Mouse (Mus musculus) CD4-positive, CD25-positive, alpha-beta regulatory T cell, adult 2 months (primary cell): ENCODE results near the gene Spryd4.
"Not testable (repeated sequence)": the region's sequence is repeated elsewhere in the genome, so short reads cannot be mapped to it uniquely, and the experiment has no call there.

Experiments
- DNase-seq: peaks from one replicate; pipeline ENCODE4 v3.0.0-alpha.2; 2012; ENCODE audit warnings: low read depth, low spot score

Gene Spryd4

GRCm38 (mm10) chr10:128225538-128225937 lies 13.9 kb upstream of the Spryd4 start, which contains the start of gene Mip:
TSS of gene Mip (plus strand) at chr10:128225838.
- no peak for DNase-seq

GRCm38 (mm10) chr10:128225064-128225463 lies 13.5 kb upstream of the Spryd4 start:
- DNase-seq: no peak

DNA sequence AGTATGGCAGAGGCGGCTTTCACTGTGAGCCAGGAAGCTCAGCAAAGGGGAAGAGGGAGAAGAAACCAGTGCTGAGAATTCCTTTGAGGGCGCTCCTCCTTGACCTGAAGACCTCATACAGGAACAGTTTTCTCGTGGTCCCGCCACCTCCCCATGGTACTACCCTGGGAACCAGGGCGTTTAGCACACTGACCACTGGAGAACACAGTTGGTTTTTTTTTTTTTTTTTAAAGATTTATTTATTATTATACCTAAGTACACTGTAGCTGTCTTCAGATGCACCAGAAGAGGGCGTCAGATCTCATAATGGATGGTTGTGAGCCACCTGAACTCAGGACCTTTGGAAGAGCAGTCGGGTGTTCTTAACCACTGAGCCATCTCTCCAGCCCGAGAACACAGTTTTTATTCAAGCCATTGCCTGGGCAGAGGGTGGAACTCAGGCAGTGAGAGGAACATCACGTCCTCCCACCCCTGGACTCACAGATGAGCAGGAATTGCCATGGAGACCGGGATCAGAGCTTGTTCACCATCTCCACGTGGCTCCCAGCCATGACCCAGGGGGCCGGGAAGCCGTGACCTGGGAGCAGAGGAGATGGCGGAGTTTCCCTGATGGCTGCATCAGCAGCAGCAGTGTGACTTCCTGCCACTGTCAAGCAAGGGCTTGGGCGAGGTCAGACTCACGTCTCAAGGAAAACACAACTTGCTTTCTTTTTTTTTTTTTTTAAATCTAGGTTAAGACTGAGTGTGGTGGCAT lies 10.1 kb upstream of the Spryd4 start:
- DNase-seq: peak; percentile 63

DNA sequence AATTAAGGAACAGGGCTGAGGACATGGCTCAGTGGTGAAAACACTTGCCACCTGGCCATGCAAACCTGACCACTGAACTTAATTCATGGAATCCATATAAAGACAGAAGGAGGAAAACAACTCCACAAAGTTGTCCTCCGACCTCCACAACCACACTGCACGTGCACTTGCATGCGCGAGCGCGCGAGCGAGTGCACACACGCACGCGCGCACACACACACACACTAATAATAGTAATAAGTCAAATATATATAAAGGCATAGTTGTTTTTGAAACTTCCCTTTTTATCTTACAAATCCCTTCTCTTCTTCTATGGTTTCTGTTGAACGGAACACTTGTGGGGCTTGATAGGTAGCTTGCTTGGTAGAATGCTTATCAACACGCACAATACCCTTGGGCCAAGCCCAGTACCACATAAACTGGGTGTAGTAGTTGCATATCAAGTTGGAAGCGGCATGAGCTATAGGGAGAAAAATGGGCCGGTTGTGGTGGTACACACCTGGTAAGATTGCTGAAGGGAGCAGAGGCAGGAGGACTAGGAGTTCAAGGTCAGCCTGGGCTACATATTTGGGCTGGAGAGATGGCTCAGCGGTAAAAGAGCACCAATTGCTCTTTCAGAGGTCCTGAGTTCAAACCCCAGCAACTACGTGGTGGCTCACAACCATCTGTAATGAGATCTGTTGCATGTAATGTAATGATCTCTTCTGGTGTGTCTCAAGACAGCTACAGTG lies 6.9 kb upstream of the Spryd4 start:
- DNase-seq: no peak

GRCm38 (mm10) chr10:128214981-128215380 lies 3.4 kb upstream of the Spryd4 start:
- DNase-seq: no peak

GRCm38 (mm10) chr10:128214112-128214511 lies 2.5 kb upstream of the Spryd4 start:
- DNase-seq: not testable (repeated sequence)

DNA sequence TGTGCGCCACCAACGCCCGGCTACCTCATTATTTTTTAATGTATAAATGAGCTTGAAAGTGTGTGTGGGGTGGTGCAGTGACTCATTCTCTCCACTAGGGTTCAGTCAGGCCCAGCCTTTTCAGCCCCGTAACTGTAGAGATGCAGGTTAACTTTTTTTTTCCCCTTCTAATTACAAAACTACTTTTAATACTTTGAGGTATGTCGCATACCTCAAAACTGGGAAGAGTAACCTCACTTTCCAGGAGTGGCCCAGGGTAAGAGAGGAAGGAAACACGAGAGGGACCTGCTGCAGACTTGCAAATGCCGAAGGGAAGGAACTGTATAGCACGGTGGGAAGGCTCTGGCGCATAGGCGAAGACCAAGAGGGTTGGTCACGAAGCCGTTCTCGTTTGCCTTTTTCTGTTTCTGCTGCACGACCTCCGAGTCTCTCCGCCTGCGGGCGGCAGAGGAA lies 1.3 kb upstream of the Spryd4 start:
- peak; percentile 87 for DNase-seq

GRCm38 (mm10) chr10:128212148-128212547 lies 541 bp upstream of the Spryd4 start:
- no peak for DNase-seq

GRCm38 (mm10) chr10:128210954-128211353 lies 653 bp downstream of the Spryd4 start:
- DNase-seq: peak; percentile 26

GRCm38 (mm10) chr10:128210131-128210530 lies 1.5 kb downstream of the Spryd4 start:
- no peak for DNase-seq

GRCm38 (mm10) chr10:128209311-128210009 lies 2.1 kb downstream of the Spryd4 start:
- no peak for DNase-seq

- DNase-seq: no peak
These were observed 3.3 kb downstream of the Spryd4 start for GRCm38 (mm10) chr10:128208326-128208725.

- DNase-seq: no peak
These were observed 6.7 kb downstream of the Spryd4 start for GRCm38 (mm10) chr10:128204941-128205340.

- no peak for DNase-seq
These were observed 9.8 kb downstream of the Spryd4 start for GRCm38 (mm10) chr10:128201856-128202255.

- peak; percentile 71 for DNase-seq
These were observed 16.8 kb downstream of the Spryd4 start for GRCm38 (mm10) chr10:128194551-128195461.

- DNase-seq: peak; percentile 90
These were observed 17.5 kb downstream of the Spryd4 start, which contains the start of gene Gls2 for GRCm38 (mm10) chr10:128194024-128194550. TSS of gene Gls2 (plus strand) at chr10:128194457.

DNA sequence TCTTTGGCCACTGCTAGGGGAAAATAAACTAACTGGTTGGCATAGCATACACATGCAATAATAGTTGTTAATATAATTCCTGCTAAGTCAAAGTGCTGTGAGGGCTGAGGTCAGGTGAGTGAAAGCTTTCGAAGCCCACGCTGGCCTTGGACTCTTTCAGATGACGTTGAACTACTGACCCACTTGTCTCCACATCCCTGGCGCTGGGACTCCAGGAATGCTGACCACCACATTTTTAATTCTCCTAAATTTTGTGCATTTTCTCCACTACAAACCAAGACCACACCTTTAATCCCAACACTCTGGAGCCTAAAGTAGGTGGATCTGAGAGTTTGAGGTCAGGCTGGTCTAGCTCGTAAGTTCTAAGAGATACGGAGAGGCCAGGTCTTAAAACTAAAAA lies 18.5 kb downstream of the Spryd4 start:
- DNase-seq: no peak

- not testable (repeated sequence) for DNase-seq
These were observed 19.4 kb downstream of the Spryd4 start for GRCm38 (mm10) chr10:128192030-128192766.

DNA sequence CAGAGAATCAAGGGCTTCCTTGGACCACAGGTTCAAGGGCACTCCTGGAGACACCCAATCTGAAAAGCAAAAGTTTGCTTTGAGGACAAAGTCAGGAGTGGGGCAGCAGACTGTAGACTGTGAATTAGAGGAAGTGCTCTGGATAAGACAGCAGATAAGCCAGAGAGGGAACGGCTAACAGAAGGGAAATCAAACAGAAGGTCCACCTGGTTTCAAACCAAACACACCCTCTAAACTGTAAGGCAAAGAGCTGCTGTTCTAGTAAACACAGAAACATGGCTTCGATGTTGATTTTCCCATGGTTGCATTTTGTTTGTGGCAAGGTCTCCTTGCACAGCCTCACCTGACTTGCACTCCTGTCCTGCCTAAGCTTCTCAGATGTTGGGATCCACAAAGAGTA lies 20.1 kb downstream of the Spryd4 start:
- DNase-seq: no peak

DNA sequence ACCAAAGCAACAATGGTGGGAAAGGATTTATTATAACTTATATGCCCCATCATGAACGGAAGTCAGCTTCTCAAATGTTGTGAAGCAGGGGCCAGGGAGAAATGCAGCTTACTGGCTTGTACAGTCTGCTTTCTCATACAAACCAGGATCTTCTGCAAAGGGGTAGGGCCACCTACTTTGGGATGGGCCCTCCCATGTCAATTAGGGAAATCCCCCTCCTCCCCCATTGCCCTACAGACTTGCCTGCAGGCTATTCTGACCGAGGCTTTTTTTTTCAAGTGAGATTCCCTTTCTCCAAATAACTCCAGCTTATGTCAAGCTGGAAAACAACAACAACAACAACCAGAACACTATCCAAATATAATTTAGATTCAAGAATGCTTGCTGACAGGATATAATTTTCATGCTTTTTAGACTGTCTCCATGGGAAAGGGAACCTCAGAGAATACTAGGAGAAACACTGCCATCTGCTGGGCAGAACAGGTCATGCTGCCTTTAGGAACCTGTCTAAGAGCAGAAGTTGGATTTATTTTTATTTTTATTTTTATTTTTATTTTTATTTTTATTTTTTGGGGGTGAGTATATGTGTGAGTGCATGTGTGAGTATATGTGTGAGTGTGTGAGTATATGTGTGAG lies 23.2 kb downstream of the Spryd4 start:
- DNase-seq: peak; percentile 89
